21 mouse cellular contexts compared by ENCODE assay signal in genomic region chr17:15179411-15179951, GRCm38 (mm10).
DNase-seq lines count a peak whose midpoint lies in the region; ATAC-seq lines count a peak whose summit lies in the region.
"Had no signal": no experiment of that assay in that cellular context is flagged by ENCODE, and none has a peak within 500 bp of the region (broad histone marks: within the 10 kb centered on the region; RNA-seq: fewer than 3 reads in every experiment).

No protein-coding gene starts in this region.

- no peak overlapping the region for H3K4me3 ChIP-seq in midbrain, embryonic 10.5 days
- H3K4me3 ChIP-seq in midbrain, embryonic 16.5 days (ENCODE audit: low read depth, low read length), result no peak overlapping the region
- H3K4me3 ChIP-seq: forebrain, embryonic 13.5 days; gastrocnemius, adult 2 months; heart, embryonic 13.5 days; midbrain, embryonic 13.5 days had no signal

- no peak overlapping the region for H3K9ac ChIP-seq in midbrain, embryonic 16.5 days (ENCODE audit: low read depth, low read length)
- H3K9ac ChIP-seq: forebrain, embryonic 13.5 days; heart, embryonic 13.5 days; midbrain, embryonic 13.5 days had no signal

- DNase-seq in frontal cortex, postnatal 25 days (ENCODE audit: low spot score in 2 of 2), result no peak
- DNase-seq in midbrain, embryonic 10.5 days (ENCODE audit: low spot score), result no peak
- DNase-seq in R1 (ENCODE audit: low read depth, low spot score), result peak; percentile 16
- peak; percentile 42 for DNase-seq in retina, postnatal 1 day
- no peak for DNase-seq in urinary bladder, adult 18-20 months (ENCODE audit: low spot score in 2 of 2)
- DNase-seq: adrenal gland, adult 8-10 months; cerebellum, adult 18-20 months; gastrocnemius, adult 2 months; heart, adult 11 months; heart, postnatal 36 days; kidney, adult 18-20 months; kidney, postnatal 36 days; left cerebral cortex, postnatal 4 days; lung, adult 18-20 months had no signal

- ATAC-seq in frontal cortex, adult (ENCODE audit: low TSS enrichment), result peak; percentile 78
- no peak for ATAC-seq in midbrain, embryonic 16.5 days
- ATAC-seq: forebrain, embryonic 13.5 days had no signal

- 61% methylated on average over 4 of the region's 4 CpGs for WGBS in midbrain, embryonic 10.5 days
- 47% methylated on average over 4 of the region's 4 CpGs for WGBS in midbrain, embryonic 16.5 days

- peaks cover 47% of the 10 kb centered on the region for H3K4me1 ChIP-seq in midbrain, embryonic 10.5 days
- H3K4me1 ChIP-seq in midbrain, embryonic 16.5 days (ENCODE audit: control insufficient read depth, insufficient read depth, low read length), result peaks cover 17% of the 10 kb centered on the region
- H3K4me1 ChIP-seq: heart, embryonic 13.5 days had no signal

- 0 out of 2 replicates have a peak, but pooled peaks cover 15% of the 10 kb centered on the region for H3K27me3 ChIP-seq in midbrain, embryonic 10.5 days (ENCODE audit: low read depth, poor library complexity, severe bottlenecking)
- no peaks in the 10 kb centered on the region for H3K27me3 ChIP-seq in midbrain, embryonic 16.5 days (ENCODE audit: control insufficient read depth, insufficient read depth, low read depth, low read length)
- H3K27me3 ChIP-seq: forebrain, embryonic 13.5 days had no signal

- H3K27ac ChIP-seq in midbrain, embryonic 10.5 days (replicated peaks), result peak overlapping the region; percentile 59
- no peak overlapping the region for H3K27ac ChIP-seq in midbrain, embryonic 16.5 days (ENCODE audit: low read length)
- H3K27ac ChIP-seq: forebrain, embryonic 13.5 days; gastrocnemius, adult 2 months; heart, embryonic 13.5 days; hindbrain, postnatal 0 days; macrophage; midbrain, embryonic 13.5 days had no signal

- H3K36me3 ChIP-seq in midbrain, embryonic 10.5 days, result no peaks in the 10 kb centered on the region
- H3K36me3 ChIP-seq in midbrain, embryonic 16.5 days (ENCODE audit: control insufficient read depth, insufficient read depth, low read length), result no peaks in the 10 kb centered on the region
- H3K36me3 ChIP-seq: heart, embryonic 13.5 days; midbrain, embryonic 13.5 days had no signal

- H3K9me3 ChIP-seq in midbrain, embryonic 10.5 days (replicated peaks), result no peaks in the 10 kb centered on the region
- H3K9me3 ChIP-seq in midbrain, embryonic 16.5 days (replicated peaks; ENCODE audit: control insufficient read depth, low read length, poor library complexity, severe bottlenecking), result no peaks in the 10 kb centered on the region
- H3K9me3 ChIP-seq: forebrain, embryonic 13.5 days; heart, embryonic 13.5 days; midbrain, embryonic 13.5 days had no signal

- no peak overlapping the region for H3K4me2 ChIP-seq in midbrain, embryonic 16.5 days (ENCODE audit: low read length)
- H3K4me2 ChIP-seq: forebrain, embryonic 13.5 days; heart, embryonic 13.5 days; midbrain, embryonic 13.5 days had no signal

Comparison
In these comparisons a context has a peak if more than half of its experiments do, and no peak if none do; other contexts are left out.
1. DNase-seq: peak in R1 (single experiment) and retina, postnatal 1 day (single experiment); none in frontal cortex, postnatal 25 days (0 of 2), midbrain, embryonic 10.5 days (single experiment) and urinary bladder, adult 18-20 months (0 of 2).